Mouse (Mus musculus) liver, embryonic 11.5 days (tissue): ENCODE results near the gene Lrrc63. TPM values are rescaled to one million over a fixed set of nuclear protein-coding genes. Genes with fewer than 3 reads are reported as not detected.

Experiments used
- ATAC-seq: fragments of 200-750 bp; cut with Nextera tagmentation; replicated peaks from 2 replicates; pipeline ENCODE4 v1.8.0; 2017; ENCODE audit warnings: moderate number of reproducible peaks, mild to moderate bottlenecking, moderate TSS enrichment, moderate library complexity; ENCODE audit not compliant: low FRiP score
- DNase-seq: peaks from one replicate; pipeline ENCODE4 v3.0.0-alpha.2; 2017; ENCODE audit warnings: low spot score
- H3K27ac ChIP-seq: fragments of 300-500 bp; sonication (generic); 2 replicates; pipeline ENCODE4 v1.5.1; 2014; ENCODE audit warnings: mild to moderate bottlenecking, low read depth, low read length, control low read depth
- H3K27me3 ChIP-seq: fragments of 300-500 bp; sonication (generic); replicated peaks from 2 replicates; pipeline ENCODE4 v1.6.1; 2014; ENCODE audit warnings: low read length, mixed read lengths; ENCODE audit not compliant: control insufficient read depth, insufficient read depth
- H3K36me3 ChIP-seq: fragments of 300-500 bp; sonication (generic); 2 replicates; pipeline ENCODE4 v1.6.1; 2014; ENCODE audit warnings: mild to moderate bottlenecking, low read length, moderate library complexity, mixed read lengths; ENCODE audit not compliant: control insufficient read depth, insufficient read depth
- H3K4me1 ChIP-seq: fragments of 300-500 bp; sonication (generic); replicated peaks from 2 replicates; pipeline ENCODE4 v1.6.1; 2014; ENCODE audit warnings: low read length, mixed read lengths; ENCODE audit not compliant: control insufficient read depth, insufficient read depth
- H3K4me2 ChIP-seq: fragments of 300-500 bp; sonication (generic); 2 replicates; pipeline ENCODE4 v1.6.1; 2014; ENCODE audit warnings: mild to moderate bottlenecking, control low read depth, moderate library complexity
- H3K4me3 ChIP-seq: fragments of 300-500 bp; sonication (generic); 2 replicates; pipeline ENCODE4 v1.5.1; 2014; ENCODE audit warnings: low read depth, low read length, control low read depth
- H3K9ac ChIP-seq: fragments of 300-500 bp; sonication (generic); 2 replicates; pipeline ENCODE4 v1.6.1; 2014; ENCODE audit warnings: low read depth, low read length, control low read depth
- H3K9me3 ChIP-seq: fragments of 300-500 bp; sonication (generic); 2 replicates; pipeline ENCODE4 v1.6.1; 2016; ENCODE audit warnings: low read length, inconsistent platforms, mixed read lengths; ENCODE audit not compliant: control insufficient read depth
- WGBS: fragments of 180-500 bp; shearing (Covaris S2); extraction: QIAGEN DNeasy Blood & Tissue Kit; methylation state at CpG from one replicate; pipeline ENCODE4 v1.1.7; 2014; 5-methylcytosine and 5-hydroxymethylcytosine counted together
- polyA plus RNA-seq: library from polyadenylated mRNA; unstranded; fragments of >200 nt; fragmentation: Nextera tagmentation; extraction: Ambion mirVana; gene quantifications from 2 replicates; pipeline ENCODE4 v1.2.1, GENCODE M21; 2014

Lrrc63 gene
- polyA plus RNA-seq: 0.06 TPM in 1 of 2 replicates, not detected in the other

GRCm38 (mm10) chr14:75130501-75131318 lies at the start of gene Lrrc63, which contains the start of gene Lcp1:
TSS of gene Lrrc63 (minus strand) at chr14:75130881.
TSS of gene Lcp1 (plus strand) at chr14:75131101.
- Histone ChIP-seq H3K4me2 (peak within 1 kb of the TSS; percentile 89), H3K4me3 (peak within 1 kb of the TSS; percentile 73), H3K9me3 (no peaks in the 10 kb centered on the region), H3K27me3 (no peaks in the 10 kb centered on the region), H3K36me3 (no peaks in the 10 kb centered on the region), H3K9ac (peak within 1 kb of the TSS; percentile 61), H3K4me1 (no peaks in the 10 kb centered on the region), H3K27ac (no peak within 1 kb of the TSS)
- DNase-seq: peak; percentile 85
- 1% methylated on average over 42 of the region's 42 CpGs for WGBS
- ATAC-seq: peak; percentile 93

GRCm38 (mm10) chr14:75179255-75179963 lies 48.7 kb upstream of the Lrrc63 start:
- DNase-seq (peak; percentile 48), ATAC-seq (peak; percentile 38; the same call in 1 of the 2 replicates)
- no peaks in the 10 kb centered on the region for H3K27me3 ChIP-seq
- H3K36me3 ChIP-seq: no peaks in the 10 kb centered on the region
- peaks cover 13% of the 10 kb centered on the region for H3K4me1 ChIP-seq
- 41% methylated on average over 20 of the region's 20 CpGs for WGBS
- H3K9me3 ChIP-seq: no peaks in the 10 kb centered on the region
- H3K27ac ChIP-seq: peak overlapping the region; percentile 86
- peak overlapping the region; percentile 40 for H3K4me3 ChIP-seq
- peak overlapping the region; percentile 61 for H3K4me2 ChIP-seq
- H3K9ac ChIP-seq: peak overlapping the region; percentile 63

- H3K4me1 ChIP-seq: peaks cover 13% of the 10 kb centered on the region
- H3K36me3 ChIP-seq: no peaks in the 10 kb centered on the region
- ATAC-seq (peak; percentile 76), DNase-seq (peak; percentile 54)
- peak overlapping the region; percentile 86 for H3K27ac ChIP-seq
- peak overlapping the region; percentile 61 for H3K4me2 ChIP-seq
- no peaks in the 10 kb centered on the region for H3K27me3 ChIP-seq
- no peaks in the 10 kb centered on the region for H3K9me3 ChIP-seq
- peak overlapping the region; percentile 40 for H3K4me3 ChIP-seq
- peak overlapping the region; percentile 63 for H3K9ac ChIP-seq
- WGBS: 43% methylated on average over 10 of the region's 10 CpGs
These were observed 48.1 kb upstream of the Lrrc63 start for GRCm38 (mm10) chr14:75178801-75179211.

GRCm38 (mm10) chr14:75178384-75178793 lies 47.7 kb upstream of the Lrrc63 start:
- peaks cover 13% of the 10 kb centered on the region for H3K4me1 ChIP-seq
- no peaks in the 10 kb centered on the region for H3K36me3 ChIP-seq
- ATAC-seq (peak; percentile 91), DNase-seq (peak; percentile 61)
- H3K9ac ChIP-seq: peak overlapping the region; percentile 63
- no peaks in the 10 kb centered on the region for H3K27me3 ChIP-seq
- 38% methylated on average over 14 of the region's 14 CpGs for WGBS
- peak overlapping the region; percentile 61 for H3K4me2 ChIP-seq
- H3K27ac ChIP-seq: peak overlapping the region; percentile 86
- no peaks in the 10 kb centered on the region for H3K9me3 ChIP-seq
- peak overlapping the region; percentile 40 for H3K4me3 ChIP-seq

GRCm38 (mm10) chr14:75177400-75177799 lies 46.7 kb upstream of the Lrrc63 start:
- WGBS: 66% methylated on average over 3 of the region's 3 CpGs
- Histone ChIP-seq H3K4me2 (no peak overlapping the region; the same call in 1 of the 2 replicates), H3K36me3 (no peaks in the 10 kb centered on the region), H3K9me3 (no peaks in the 10 kb centered on the region), H3K9ac (no peak overlapping the region), H3K4me3 (no peak overlapping the region), H3K4me1 (peaks cover 8% of the 10 kb centered on the region), H3K27ac (no peak overlapping the region), H3K27me3 (no peaks in the 10 kb centered on the region)
- DNase-seq: no peak
- ATAC-seq: no peak

GRCm38 (mm10) chr14:75176425-75177045 lies 45.9 kb upstream of the Lrrc63 start:
- ATAC-seq: no peak
- H3K4me2 ChIP-seq: peak overlapping the region; percentile 5; the same call in 1 of the 2 replicates
- DNase-seq: no peak
- H3K4me3 ChIP-seq: no peak overlapping the region
- H3K9me3 ChIP-seq: no peaks in the 10 kb centered on the region
- H3K27me3 ChIP-seq: no peaks in the 10 kb centered on the region
- H3K4me1 ChIP-seq: peaks cover 4% of the 10 kb centered on the region; the same call in 1 of the 2 replicates
- 0 out of 2 replicates have a peak overlapping the region, but pooled peaks have one; percentile 4 for H3K27ac ChIP-seq
- H3K36me3 ChIP-seq: no peaks in the 10 kb centered on the region
- 35% methylated on average over 4 of the region's 4 CpGs for WGBS
- H3K9ac ChIP-seq: no peak overlapping the region; the same call in 1 of the 2 replicates

- Histone ChIP-seq H3K9me3 (no peaks in the 10 kb centered on the region), H3K36me3 (no peaks in the 10 kb centered on the region), H3K27ac (no peak overlapping the region), H3K27me3 (no peaks in the 10 kb centered on the region), H3K9ac (no peak overlapping the region), H3K4me2 (no peak overlapping the region), H3K4me3 (no peak overlapping the region), H3K4me1 (peaks cover 4% of the 10 kb centered on the region; the same call in 1 of the 2 replicates)
- ATAC-seq (no peak), DNase-seq (no peak)
- whole genome bisulfite sequencing: 56% methylated on average over 7 of the region's 7 CpGs
These were observed 45.1 kb upstream of the Lrrc63 start for GRCm38 (mm10) chr14:75175781-75176180.
